Mouse (Mus musculus): ENCODE data around the gene Arhgef15. TPM values are rescaled to one million over a fixed set of nuclear protein-coding genes. Genes with fewer than 3 reads are reported as not detected.

Arhgef15 gene
- polyA plus RNA-seq, 1 experiment, result 2.6 TPM

DNA sequence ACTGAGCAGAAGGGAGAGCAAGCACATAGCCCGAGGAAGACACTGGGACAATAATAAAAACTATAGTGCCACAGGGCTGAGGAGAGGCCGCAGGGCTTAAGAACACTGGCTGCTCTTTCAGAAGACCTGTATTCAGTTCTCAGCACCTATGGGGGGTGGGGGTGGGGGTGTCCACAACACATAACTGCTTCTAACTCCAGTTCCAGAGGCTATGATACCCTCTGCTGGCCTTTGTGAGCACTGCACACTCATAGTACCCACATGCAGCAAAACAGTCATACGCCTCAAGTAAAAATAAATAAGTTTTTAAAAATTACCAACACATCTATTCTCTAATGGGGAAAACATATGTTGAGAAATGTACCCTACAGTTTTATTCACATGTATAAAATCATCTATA, 37.1 kb upstream of the Arhgef15 start:
- Histone ChIP-seq H3K36me3 (ENCODE audit: control insufficient read depth, insufficient read depth, low read length, poor library complexity, severe bottlenecking) (peaks cover 92% of the 10 kb centered on the region), H3K4me1 (ENCODE audit: control insufficient read depth, insufficient read depth, low read length) (no peaks in the 10 kb centered on the region), H3K9ac (ENCODE audit: low read depth, poor library complexity, severe bottlenecking) (no peak overlapping the region), H3K27ac (ENCODE audit: insufficient read depth, low read length) (no peak overlapping the region), H3K4me3 (ENCODE audit: low read depth, low read length) (no peak overlapping the region), H3K9me3 (replicated peaks; ENCODE audit: control insufficient read depth, insufficient read depth, low read length, poor library complexity, severe bottlenecking) (no peaks in the 10 kb centered on the region), H3K27me3 (ENCODE audit: control insufficient read depth, insufficient read depth, low read length, poor library complexity, severe bottlenecking) (no peaks in the 10 kb centered on the region)
- no peak for TF ChIP-seq POLR2A (IDR thresholded peaks at IDR 0.05; ENCODE audit: insufficient read depth, low read length)
- TF ChIP-seq CTCF (IDR thresholded peaks at IDR 0.05; ENCODE audit: low read depth, low read length), result no peak
- no peak for TF ChIP-seq EP300 (IDR thresholded peaks at IDR 0.05; ENCODE audit: insufficient read depth, low read depth, low read length)

DNA sequence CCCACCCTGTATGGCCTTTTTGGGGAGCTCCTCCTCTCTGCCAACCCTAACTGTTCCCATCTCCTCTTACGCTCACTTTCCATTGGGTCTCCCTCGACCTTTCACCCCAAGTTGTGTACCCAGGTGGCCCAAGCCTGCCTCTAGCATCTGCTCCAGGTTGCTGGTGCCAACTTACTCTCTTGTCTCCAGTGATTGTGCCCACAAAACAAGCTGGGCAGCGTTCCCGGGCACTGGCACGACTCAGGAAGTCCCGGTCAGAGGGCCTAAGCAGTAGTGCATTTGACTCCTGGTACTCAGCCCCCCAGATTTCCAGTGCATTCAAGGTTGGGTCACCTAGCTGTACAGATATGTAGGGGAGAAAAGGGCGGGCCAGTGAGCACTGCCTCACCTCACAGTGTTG, 35.8 kb upstream of the Arhgef15 start:
- Histone ChIP-seq H3K9me3 (replicated peaks; ENCODE audit: control insufficient read depth, insufficient read depth, low read length, poor library complexity, severe bottlenecking) (no peaks in the 10 kb centered on the region), H3K27ac (ENCODE audit: insufficient read depth, low read length) (no peak overlapping the region), H3K36me3 (ENCODE audit: control insufficient read depth, insufficient read depth, low read length, poor library complexity, severe bottlenecking) (peaks cover 89% of the 10 kb centered on the region), H3K9ac (ENCODE audit: low read depth, poor library complexity, severe bottlenecking) (no peak overlapping the region), H3K27me3 (ENCODE audit: control insufficient read depth, insufficient read depth, low read length, poor library complexity, severe bottlenecking) (no peaks in the 10 kb centered on the region), H3K4me3 (ENCODE audit: low read depth, low read length) (no peak overlapping the region), H3K4me1 (ENCODE audit: control insufficient read depth, insufficient read depth, low read length) (no peaks in the 10 kb centered on the region)
- TF ChIP-seq EP300 (IDR thresholded peaks at IDR 0.05; ENCODE audit: insufficient read depth, low read depth, low read length), result no peak
- no peak for TF ChIP-seq CTCF (IDR thresholded peaks at IDR 0.05; ENCODE audit: low read depth, low read length)
- no peak for TF ChIP-seq POLR2A (IDR thresholded peaks at IDR 0.05; ENCODE audit: insufficient read depth, low read length)

DNA sequence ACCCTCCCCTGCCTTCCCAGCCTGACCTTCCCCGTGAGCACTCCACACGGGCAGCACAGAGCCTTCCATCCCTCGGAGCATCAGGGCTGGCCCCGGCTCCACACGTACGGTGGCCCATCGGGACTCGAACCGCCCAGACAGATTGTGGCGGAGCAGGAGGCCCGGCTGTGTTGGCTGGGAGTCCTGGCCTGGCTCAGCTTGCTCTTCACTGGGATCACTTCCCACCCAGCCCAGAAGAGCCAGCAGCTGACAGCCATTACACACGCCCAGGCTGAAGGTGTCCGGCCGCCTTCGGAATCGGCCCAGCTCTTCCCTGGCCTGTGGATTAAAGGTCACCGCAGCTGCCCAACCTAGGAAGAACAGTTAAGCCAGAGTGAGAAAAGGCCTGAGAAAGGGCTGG, 31.1 kb upstream of the Arhgef15 start:
- Histone ChIP-seq H3K9me3 (replicated peaks; ENCODE audit: control insufficient read depth, insufficient read depth, low read length, poor library complexity, severe bottlenecking) (no peaks in the 10 kb centered on the region), H3K27me3 (ENCODE audit: control insufficient read depth, insufficient read depth, low read length, poor library complexity, severe bottlenecking) (no peaks in the 10 kb centered on the region), H3K4me3 (ENCODE audit: low read depth, low read length) (no peak overlapping the region), H3K4me1 (ENCODE audit: control insufficient read depth, insufficient read depth, low read length) (no peaks in the 10 kb centered on the region), H3K36me3 (ENCODE audit: control insufficient read depth, insufficient read depth, low read length, poor library complexity, severe bottlenecking) (peaks cover 72% of the 10 kb centered on the region), H3K27ac (ENCODE audit: insufficient read depth, low read length) (no peak overlapping the region), H3K9ac (ENCODE audit: low read depth, poor library complexity, severe bottlenecking) (no peak overlapping the region)
- no peak for TF ChIP-seq POLR2A (IDR thresholded peaks at IDR 0.05; ENCODE audit: insufficient read depth, low read length)
- no peak for TF ChIP-seq CTCF (IDR thresholded peaks at IDR 0.05; ENCODE audit: low read depth, low read length)
- TF ChIP-seq EP300 (IDR thresholded peaks at IDR 0.05; ENCODE audit: insufficient read depth, low read depth, low read length), result no peak

DNA sequence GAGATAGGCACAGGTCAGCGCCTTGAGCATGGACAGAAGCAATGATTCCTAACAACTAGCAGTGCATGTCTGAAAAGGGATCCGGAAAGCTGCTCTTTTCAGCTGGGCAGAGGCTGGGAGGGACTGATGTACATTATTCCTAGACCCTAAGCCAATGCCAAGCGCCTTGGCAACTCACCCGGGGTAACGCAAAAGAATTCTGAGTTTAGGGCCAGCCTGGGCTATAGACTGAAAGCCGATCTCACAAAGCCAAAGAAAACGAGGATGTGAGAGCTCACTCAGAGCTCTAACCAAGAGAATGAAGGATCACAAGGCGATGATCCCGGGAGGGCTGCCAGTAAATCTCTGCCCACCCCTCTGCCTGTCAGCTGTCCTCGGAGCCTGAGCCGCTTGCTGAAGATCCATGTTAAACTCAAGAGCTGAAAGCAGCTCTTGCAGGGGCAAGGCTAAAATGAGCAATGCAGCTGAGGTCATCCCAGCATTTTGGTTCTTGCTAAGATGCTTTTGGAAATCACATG, 30.1 kb upstream of the Arhgef15 start:
- H3K4me3 ChIP-seq (ENCODE audit: low read depth, low read length), result no peak overlapping the region
- no peaks in the 10 kb centered on the region for H3K4me1 ChIP-seq (ENCODE audit: control insufficient read depth, insufficient read depth, low read length)
- no peak overlapping the region for H3K27ac ChIP-seq (ENCODE audit: insufficient read depth, low read length)
- peaks cover 63% of the 10 kb centered on the region for H3K36me3 ChIP-seq (ENCODE audit: control insufficient read depth, insufficient read depth, low read length, poor library complexity, severe bottlenecking)
- no peaks in the 10 kb centered on the region for H3K9me3 ChIP-seq (replicated peaks; ENCODE audit: control insufficient read depth, insufficient read depth, low read length, poor library complexity, severe bottlenecking)
- TF ChIP-seq CTCF (IDR thresholded peaks at IDR 0.05; ENCODE audit: low read depth, low read length) (no peak), POLR2A (IDR thresholded peaks at IDR 0.05; ENCODE audit: insufficient read depth, low read length) (no peak), EP300 (IDR thresholded peaks at IDR 0.05; ENCODE audit: insufficient read depth, low read depth, low read length) (no peak)
- no peak overlapping the region for H3K9ac ChIP-seq (ENCODE audit: low read depth, poor library complexity, severe bottlenecking)
- H3K27me3 ChIP-seq (ENCODE audit: control insufficient read depth, insufficient read depth, low read length, poor library complexity, severe bottlenecking), result no peaks in the 10 kb centered on the region

DNA sequence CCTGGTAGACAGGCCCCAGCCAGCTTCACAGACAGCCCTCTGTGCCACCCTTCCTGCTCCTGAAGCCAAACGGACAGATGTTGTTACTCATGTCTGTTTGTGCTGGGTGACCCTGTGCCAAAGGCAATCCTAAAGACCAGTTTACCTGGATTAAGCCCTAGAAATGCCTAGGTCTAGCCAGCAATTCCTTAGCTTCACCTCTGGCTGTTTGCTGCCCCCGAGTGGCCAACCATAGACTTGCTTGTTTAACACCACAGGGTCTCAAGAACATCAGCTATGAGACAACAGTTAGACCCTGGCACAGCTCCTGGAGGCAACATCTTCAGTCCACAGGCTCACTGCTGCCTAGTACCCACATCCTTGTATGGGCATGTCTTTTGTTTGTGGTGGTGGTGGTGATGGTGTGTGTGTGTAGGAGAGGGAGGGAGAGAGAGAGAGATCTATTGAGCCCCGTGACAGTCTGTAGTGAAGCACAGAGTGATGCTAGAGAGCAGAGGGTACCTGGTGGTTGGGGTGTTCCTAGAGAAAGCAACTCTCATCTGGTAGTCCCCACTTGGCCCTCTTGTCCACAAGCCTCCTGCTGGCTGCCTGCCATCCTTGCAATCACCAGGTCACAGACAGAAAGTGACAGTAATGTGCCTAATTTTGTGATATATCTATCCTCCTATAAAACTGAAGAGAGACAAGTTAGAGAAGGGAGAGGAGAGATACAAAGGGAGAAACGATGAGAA, 25.5 kb upstream of the Arhgef15 start:
- Histone ChIP-seq H3K4me3 (ENCODE audit: low read depth, low read length) (no peak overlapping the region), H3K4me1 (ENCODE audit: control insufficient read depth, insufficient read depth, low read length) (no peaks in the 10 kb centered on the region), H3K9ac (ENCODE audit: low read depth, poor library complexity, severe bottlenecking) (no peak overlapping the region), H3K27ac (ENCODE audit: insufficient read depth, low read length) (no peak overlapping the region), H3K36me3 (ENCODE audit: control insufficient read depth, insufficient read depth, low read length, poor library complexity, severe bottlenecking) (peaks cover 21% of the 10 kb centered on the region), H3K27me3 (ENCODE audit: control insufficient read depth, insufficient read depth, low read length, poor library complexity, severe bottlenecking) (no peaks in the 10 kb centered on the region), H3K9me3 (replicated peaks; ENCODE audit: control insufficient read depth, insufficient read depth, low read length, poor library complexity, severe bottlenecking) (no peaks in the 10 kb centered on the region)
- peak; percentile 85 for TF ChIP-seq CTCF (IDR thresholded peaks at IDR 0.05; ENCODE audit: low read depth, low read length)
- no peak for TF ChIP-seq POLR2A (IDR thresholded peaks at IDR 0.05; ENCODE audit: insufficient read depth, low read length)

DNA sequence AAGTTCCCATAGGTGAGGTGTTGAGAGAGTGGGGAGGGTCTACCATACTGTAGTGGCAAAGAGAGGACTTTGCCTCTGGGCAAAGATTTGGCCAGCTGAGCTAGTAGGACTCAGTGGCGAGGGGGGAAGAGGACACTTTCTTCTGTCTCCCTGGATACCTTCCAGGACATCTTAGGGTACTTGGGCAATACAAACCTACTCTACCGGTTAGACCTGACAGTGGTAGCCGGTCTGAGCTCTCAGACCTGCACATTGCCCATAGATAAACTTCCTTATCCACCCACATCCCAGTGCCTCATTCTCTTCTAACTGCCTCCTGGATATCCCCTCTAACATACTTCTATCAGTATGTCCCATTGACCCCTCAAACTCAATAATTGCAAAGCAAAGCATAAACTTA, 23.6 kb upstream of the Arhgef15 start:
- H3K4me1 ChIP-seq (ENCODE audit: control insufficient read depth, insufficient read depth, low read length), result no peaks in the 10 kb centered on the region

More for the DNA sequence above, 23.6 kb upstream of the Arhgef15 start:
- Histone ChIP-seq H3K9me3 (replicated peaks; ENCODE audit: control insufficient read depth, insufficient read depth, low read length, poor library complexity, severe bottlenecking) (no peaks in the 10 kb centered on the region), H3K36me3 (ENCODE audit: control insufficient read depth, insufficient read depth, low read length, poor library complexity, severe bottlenecking) (peaks cover 5% of the 10 kb centered on the region; the same call in 1 of the 2 replicates), H3K27me3 (ENCODE audit: control insufficient read depth, insufficient read depth, low read length, poor library complexity, severe bottlenecking) (no peaks in the 10 kb centered on the region), H3K9ac (ENCODE audit: low read depth, poor library complexity, severe bottlenecking) (no peak overlapping the region), H3K27ac (ENCODE audit: insufficient read depth, low read length) (no peak overlapping the region), H3K4me3 (ENCODE audit: low read depth, low read length) (no peak overlapping the region)
- no peak for TF ChIP-seq CTCF (IDR thresholded peaks at IDR 0.05; ENCODE audit: low read depth, low read length)
- TF ChIP-seq EP300 (IDR thresholded peaks at IDR 0.05; ENCODE audit: insufficient read depth, low read depth, low read length), result no peak
- TF ChIP-seq POLR2A (IDR thresholded peaks at IDR 0.05; ENCODE audit: insufficient read depth, low read length), result no peak

Data from ES-Bruce4 (cell line).